Mouse (Mus musculus) erythroblast, embryonic 14.5 days (primary cell): Measurements from ENCODE around the gene Macrod2. TPM values are rescaled to one million over a fixed set of nuclear protein-coding genes. Genes with fewer than 3 reads are reported as not detected.

Experiments used
- H3K27me3 ChIP-seq: 2 replicates; pipeline ENCODE4 v1.6.1; 2012; ENCODE audit warnings: inconsistent platforms; ENCODE audit not compliant: control insufficient read depth
- H3K36me3 ChIP-seq: 2 replicates; pipeline ENCODE4 v1.6.1; 2012; ENCODE audit warnings: mild to moderate bottlenecking, inconsistent platforms; ENCODE audit not compliant: control insufficient read depth
- H3K4me1 ChIP-seq: 2 replicates; pipeline ENCODE4 v1.6.1; 2012; ENCODE audit warnings: inconsistent platforms; ENCODE audit not compliant: control insufficient read depth
- H3K4me3 ChIP-seq: replicated peaks from 2 replicates; pipeline ENCODE3; 2012; ENCODE audit warnings: moderate library complexity, mild to moderate bottlenecking, inconsistent platforms
- H3K9me3 ChIP-seq: 2 replicates; pipeline ENCODE4 v1.6.1; 2012; ENCODE audit warnings: low read length, inconsistent platforms, mixed read lengths; ENCODE audit not compliant: control insufficient read depth
- GATA1 ChIP-seq: IDR thresholded peaks from 2 replicates; pipeline ENCODE4 v1.6.1; 2012; ENCODE audit warnings: low read length, inconsistent platforms, mixed read lengths
- TAL1 ChIP-seq: IDR thresholded peaks from 3 replicates; pipeline ENCODE4 v1.6.1; 2012; ENCODE audit warnings: low read length, inconsistent platforms, mixed read lengths
- polyA plus RNA-seq: library from polyadenylated mRNA; stranded (reverse); fragments of >175 nt; gene quantifications from 2 replicates; pipeline ENCODE4 v1.2.3, GENCODE M21; 2012

Gene Macrod2
- polyA plus RNA-seq, 1 experiment = 0.81 TPM

- H3K9me3 ChIP-seq = 0 out of 2 replicates have a peak, but pooled peaks cover 2% of the 10 kb centered on the region
- H3K27me3 ChIP-seq = no peaks in the 10 kb centered on the region
- TF ChIP-seq GATA1 (no peak), TAL1 (no peak)
- no peak overlapping the region for H3K4me3 ChIP-seq
- no peaks in the 10 kb centered on the region for H3K4me1 ChIP-seq
- no peaks in the 10 kb centered on the region for H3K36me3 ChIP-seq
Measured at GRCm38 (mm10) chr2:141664051-141664450, 1268.9 kb downstream of the Macrod2 start.

GRCm38 (mm10) chr2:141672814-141673213 lies 1277.7 kb downstream of the Macrod2 start:
- Histone ChIP-seq H3K36me3 (no peaks in the 10 kb centered on the region), H3K27me3 (no peaks in the 10 kb centered on the region), H3K9me3 (peaks cover 2% of the 10 kb centered on the region; the same call in 1 of the 2 replicates), H3K4me3 (no peak overlapping the region), H3K4me1 (no peaks in the 10 kb centered on the region)
- TF ChIP-seq GATA1 = no peak
- TF ChIP-seq TAL1 = no peak

GRCm38 (mm10) chr2:141673405-141673804 lies 1278.3 kb downstream of the Macrod2 start:
- Histone ChIP-seq H3K4me1 (no peaks in the 10 kb centered on the region), H3K36me3 (no peaks in the 10 kb centered on the region), H3K9me3 (peaks cover 2% of the 10 kb centered on the region; the same call in 1 of the 2 replicates), H3K27me3 (no peaks in the 10 kb centered on the region), H3K4me3 (no peak overlapping the region)
- TF ChIP-seq TAL1 (no peak), GATA1 (no peak)

GRCm38 (mm10) chr2:141697541-141697940 lies 1302.4 kb downstream of the Macrod2 start:
- no peak overlapping the region for H3K4me3 ChIP-seq
- no peak for TF ChIP-seq TAL1
- no peak for TF ChIP-seq GATA1
- no peaks in the 10 kb centered on the region for H3K27me3 ChIP-seq
- no peaks in the 10 kb centered on the region for H3K4me1 ChIP-seq
- H3K36me3 ChIP-seq = no peaks in the 10 kb centered on the region
- H3K9me3 ChIP-seq = 0 out of 2 replicates have a peak, but pooled peaks cover 2% of the 10 kb centered on the region

GRCm38 (mm10) chr2:141698320-141698719 lies 1303.2 kb downstream of the Macrod2 start:
- Histone ChIP-seq H3K27me3 (no peaks in the 10 kb centered on the region), H3K4me1 (no peaks in the 10 kb centered on the region), H3K9me3 (0 out of 2 replicates have a peak, but pooled peaks cover 2% of the 10 kb centered on the region), H3K36me3 (no peaks in the 10 kb centered on the region), H3K4me3 (no peak overlapping the region)
- TF ChIP-seq GATA1 (no peak), TAL1 (no peak)

- Histone ChIP-seq H3K9me3 (0 out of 2 replicates have a peak, but pooled peaks cover 2% of the 10 kb centered on the region), H3K4me3 (no peak overlapping the region), H3K36me3 (no peaks in the 10 kb centered on the region), H3K4me1 (no peaks in the 10 kb centered on the region), H3K27me3 (no peaks in the 10 kb centered on the region)
- TF ChIP-seq GATA1 = no peak
- TF ChIP-seq TAL1 = no peak
Measured at GRCm38 (mm10) chr2:141700759-141701452, 1305.8 kb downstream of the Macrod2 start.

GRCm38 (mm10) chr2:141711785-141712184 lies 1316.7 kb downstream of the Macrod2 start:
- H3K4me3 ChIP-seq = no peak overlapping the region
- no peaks in the 10 kb centered on the region for H3K9me3 ChIP-seq
- no peak for TF ChIP-seq GATA1
- TF ChIP-seq TAL1 = no peak
- no peaks in the 10 kb centered on the region for H3K27me3 ChIP-seq
- H3K4me1 ChIP-seq = no peaks in the 10 kb centered on the region
- no peaks in the 10 kb centered on the region for H3K36me3 ChIP-seq

GRCm38 (mm10) chr2:141712265-141712664 lies 1317.2 kb downstream of the Macrod2 start:
- Histone ChIP-seq H3K36me3 (no peaks in the 10 kb centered on the region), H3K9me3 (no peaks in the 10 kb centered on the region), H3K4me1 (no peaks in the 10 kb centered on the region), H3K27me3 (no peaks in the 10 kb centered on the region), H3K4me3 (no peak overlapping the region)
- TF ChIP-seq GATA1 (no peak), TAL1 (no peak)

- Histone ChIP-seq H3K4me1 (no peaks in the 10 kb centered on the region), H3K4me3 (no peak overlapping the region), H3K27me3 (no peaks in the 10 kb centered on the region), H3K9me3 (no peaks in the 10 kb centered on the region), H3K36me3 (no peaks in the 10 kb centered on the region)
- TF ChIP-seq GATA1 (no peak), TAL1 (no peak)
Measured at GRCm38 (mm10) chr2:141715061-141715460, 1320.0 kb downstream of the Macrod2 start.

- no peak for TF ChIP-seq TAL1
- TF ChIP-seq GATA1 = no peak
- Histone ChIP-seq H3K9me3 (no peaks in the 10 kb centered on the region), H3K36me3 (no peaks in the 10 kb centered on the region)
Measured at GRCm38 (mm10) chr2:141722531-141722930, 1327.4 kb downstream of the Macrod2 start.

More at GRCm38 (mm10) chr2:141722531-141722930, 1327.4 kb downstream of the Macrod2 start:
- Histone ChIP-seq H3K4me1 (no peaks in the 10 kb centered on the region), H3K27me3 (no peaks in the 10 kb centered on the region), H3K4me3 (no peak overlapping the region)
